Mouse (Mus musculus) midbrain, embryonic 15.5 days (tissue): ENCODE results near the gene Foxd3. TPM values are rescaled to one million over a fixed set of nuclear protein-coding genes. Genes with fewer than 3 reads are reported as not detected.

Source experiments
- microRNA-seq: library from miRNA; unstranded; fragments of <30 nt; microRNA quantifications from one replicate; pipeline ENCODE4, GENCODE M21; 2016
- polyA plus RNA-seq: library from polyadenylated mRNA; unstranded; fragments of >200 nt; fragmentation: Nextera tagmentation; extraction: Ambion mirVana; gene quantifications from 2 replicates; pipeline ENCODE4 v1.2.1, GENCODE M21; 2015

The Foxd3 gene
- polyA plus RNA-seq, 1 experiment from 2014 or later: 0.14 TPM

Small RNAs within 50 kb of the gene (microRNA-seq; reads per million reads assigned to microRNA genes)
- gene Gm23366: not detected

Other genes starting within 250 kb of the Foxd3 start
- gene Alg6, start 59.4 kb downstream of the Foxd3 start, polyA plus RNA-seq: 10.3 and 12.5 TPM in 2 replicates
- gene Efcab7, start 172.9 kb downstream of the Foxd3 start, polyA plus RNA-seq: 10.8 and 12.5 TPM in 2 replicates